Mouse (Mus musculus): Measurements from ENCODE around the gene Scgb1c1.

GRCm38 (mm10) chr7:140811714-140812113 lies 33.6 kb upstream of the Scgb1c1 start:
- TF ChIP-seq CHD2 (IDR thresholded peaks at IDR 0.05; ENCODE audit: low read depth, low read length) (no peak), ZNF384 (IDR thresholded peaks at IDR 0.05; ENCODE audit: low read depth, low read length) (no peak), ZC3H11A (IDR thresholded peaks at IDR 0.05; ENCODE audit: borderline replicate concordance, low read depth, low read length) (no peak)

All from ES-E14 (cell line).